Mouse (Mus musculus) brain, embryonic 14.5 days (tissue): ENCODE data around the gene Dhh.

ENCODE experiments used
- CTCF ChIP-seq: fragments of 200-500 bp; IDR thresholded peaks from 2 replicates; pipeline ENCODE4 v1.5.1; 2012; ENCODE audit warnings: inconsistent platforms, mild to moderate bottlenecking, moderate library complexity, borderline replicate concordance; ENCODE audit not compliant: insufficient read depth, insufficient read length; ENCODE audit errors: extremely low read depth
- POLR2A ChIP-seq: fragments of 200-500 bp; IDR thresholded peaks from 2 replicates; pipeline ENCODE4 v1.6.1; 2012; ENCODE audit warnings: mild to moderate bottlenecking, inconsistent platforms, borderline replicate concordance; ENCODE audit not compliant: poor library complexity, insufficient read depth, insufficient read length, severe bottlenecking; ENCODE audit errors: extremely low read depth

GRCm38 (mm10) chr15:98861701-98862410 lies 36.5 kb downstream of the Dhh start:
- TF ChIP-seq CTCF (no peak), POLR2A (no peak)
